Mouse (Mus musculus): ENCODE results near the gene Coq8a. TPM values are rescaled to one million over a fixed set of nuclear protein-coding genes. Genes with fewer than 3 reads are reported as not detected.

The Coq8a gene
- polyA plus RNA-seq (2016; fragmentation: Nextera tagmentation; extraction: Ambion mirVana) = 15.2 and 17.8 TPM in 2 replicates

DNA sequence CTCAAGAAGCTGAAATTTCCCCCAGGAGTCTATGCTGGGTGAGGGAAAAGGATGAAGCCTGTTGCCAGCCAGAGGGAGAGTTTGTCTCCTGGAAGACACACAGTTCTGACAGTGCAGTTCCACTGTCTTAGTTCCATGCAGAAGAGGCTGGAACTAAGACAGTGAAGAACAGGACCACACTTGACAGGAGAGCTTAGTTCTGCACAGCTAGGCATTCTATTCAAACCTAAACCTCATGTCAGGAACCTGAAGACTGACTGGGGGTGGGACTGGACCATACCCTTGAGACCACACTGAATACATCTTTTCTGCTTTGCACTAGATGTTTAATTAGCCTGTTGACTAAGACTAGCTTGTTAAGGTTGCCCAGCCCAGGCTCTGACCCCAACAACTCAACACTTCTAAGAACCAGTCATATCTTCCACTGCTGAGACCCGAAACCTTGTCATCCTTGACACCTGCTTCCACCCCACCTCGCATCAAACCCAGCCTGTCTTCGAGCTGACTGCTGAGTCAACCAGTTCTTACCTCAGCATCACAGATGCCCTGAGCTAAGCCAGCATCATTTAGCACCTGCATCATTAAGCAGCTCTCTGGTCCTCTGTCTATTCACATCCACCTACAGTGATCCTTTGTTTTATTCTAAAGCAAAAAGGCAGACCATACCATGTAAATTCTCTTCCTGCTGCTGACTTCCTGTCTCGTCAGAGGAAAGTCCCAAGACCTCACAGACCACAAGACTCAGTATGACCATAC, at the start of gene Coq8a:
Coq8a (minus strand) TSS at position 644 of the 756 bp plus-strand sequence.
- 51% methylated on average over 4 of the region's 4 CpGs for WGBS
- Histone ChIP-seq H3K27ac (ENCODE audit: poor library complexity, severe bottlenecking) (no peak within 1 kb of the TSS), H3K9me3 (replicated peaks) (no peaks in the 10 kb centered on the region), H3K4me1 (replicated peaks) (peaks cover 22% of the 10 kb centered on the region), H3K4me3 (no peak within 1 kb of the TSS), H3K9ac (no peak within 1 kb of the TSS), H3K36me3 (no peaks in the 10 kb centered on the region), H3K4me2 (no peak within 1 kb of the TSS), H3K27me3 (replicated peaks) (no peaks in the 10 kb centered on the region; the same call in 1 of the 2 replicates)
- ATAC-seq (ENCODE audit: insufficient number of reproducible peaks, low FRiP score) = no peak

DNA sequence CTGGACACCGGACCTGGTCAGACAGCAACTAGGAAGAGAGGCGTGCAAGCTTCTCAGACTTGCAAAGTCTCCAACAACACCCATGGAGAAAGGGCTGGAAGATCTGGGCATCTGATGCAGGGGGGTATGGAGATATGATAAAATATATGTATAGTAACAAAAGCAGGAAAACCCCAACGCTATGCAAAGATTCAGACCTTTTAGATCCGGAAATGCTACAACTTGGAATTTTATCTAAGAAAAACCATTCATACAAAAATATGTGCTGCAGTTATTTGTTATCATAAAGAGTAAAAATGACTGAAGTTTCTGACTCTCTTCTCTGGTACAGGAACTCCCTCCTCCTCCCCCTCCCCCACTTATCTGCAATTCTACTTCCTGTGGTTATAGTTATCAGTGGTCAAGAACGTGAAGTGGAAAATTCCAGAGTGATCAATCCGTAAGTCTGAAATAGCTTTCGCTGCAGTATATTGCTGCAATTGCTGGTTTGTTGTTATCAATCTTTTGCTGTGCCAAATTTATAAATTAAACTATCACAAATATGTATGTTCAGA, 49.3 kb upstream of the Coq8a start:
- H3K36me3 ChIP-seq = peaks cover 7% of the 10 kb centered on the region
- 32% methylated on average over 7 of the region's 7 CpGs for WGBS
- H3K9me3 ChIP-seq (replicated peaks) = no peaks in the 10 kb centered on the region
- H3K27ac ChIP-seq (ENCODE audit: poor library complexity, severe bottlenecking) = peak overlapping the region; percentile 67
- no peak for ATAC-seq (ENCODE audit: insufficient number of reproducible peaks, low FRiP score)
- no peak overlapping the region for H3K4me2 ChIP-seq
- no peak overlapping the region for H3K9ac ChIP-seq
- H3K4me1 ChIP-seq (replicated peaks) = peaks cover 61% of the 10 kb centered on the region
- no peaks in the 10 kb centered on the region for H3K27me3 ChIP-seq (replicated peaks)
- no peak overlapping the region for H3K4me3 ChIP-seq

DNA sequence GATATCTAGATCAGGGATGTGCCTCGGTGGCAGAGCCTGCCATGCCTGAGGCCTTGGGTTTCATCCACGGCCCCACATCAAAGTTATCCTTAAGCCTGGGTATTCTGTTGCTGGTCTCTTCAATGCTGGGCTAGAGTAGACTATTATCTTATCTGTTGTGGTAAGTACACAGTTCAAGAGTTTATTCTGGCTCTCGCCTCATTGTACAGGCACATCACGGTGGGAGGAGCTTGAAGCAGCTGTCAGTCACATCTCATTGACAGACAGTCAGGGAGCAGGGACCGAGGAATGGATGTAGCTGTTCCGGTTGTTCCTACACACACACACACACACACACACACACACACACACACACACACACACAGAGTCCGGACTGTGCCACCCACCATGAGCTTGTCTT, 48.5 kb upstream of the Coq8a start:
- Histone ChIP-seq H3K9me3 (replicated peaks) (no peaks in the 10 kb centered on the region), H3K9ac (no peak overlapping the region), H3K4me3 (no peak overlapping the region), H3K27me3 (replicated peaks) (no peaks in the 10 kb centered on the region), H3K4me1 (replicated peaks) (peaks cover 61% of the 10 kb centered on the region), H3K36me3 (peaks cover 10% of the 10 kb centered on the region), H3K27ac (ENCODE audit: poor library complexity, severe bottlenecking) (peak overlapping the region; percentile 67; the same call in 1 of the 2 replicates), H3K4me2 (no peak overlapping the region)
- 29% methylated on average over 7 of the region's 7 CpGs for WGBS
- 0 out of 2 replicates have a peak, but pooled peaks have one; percentile 15 for ATAC-seq (ENCODE audit: insufficient number of reproducible peaks, low FRiP score)

DNA sequence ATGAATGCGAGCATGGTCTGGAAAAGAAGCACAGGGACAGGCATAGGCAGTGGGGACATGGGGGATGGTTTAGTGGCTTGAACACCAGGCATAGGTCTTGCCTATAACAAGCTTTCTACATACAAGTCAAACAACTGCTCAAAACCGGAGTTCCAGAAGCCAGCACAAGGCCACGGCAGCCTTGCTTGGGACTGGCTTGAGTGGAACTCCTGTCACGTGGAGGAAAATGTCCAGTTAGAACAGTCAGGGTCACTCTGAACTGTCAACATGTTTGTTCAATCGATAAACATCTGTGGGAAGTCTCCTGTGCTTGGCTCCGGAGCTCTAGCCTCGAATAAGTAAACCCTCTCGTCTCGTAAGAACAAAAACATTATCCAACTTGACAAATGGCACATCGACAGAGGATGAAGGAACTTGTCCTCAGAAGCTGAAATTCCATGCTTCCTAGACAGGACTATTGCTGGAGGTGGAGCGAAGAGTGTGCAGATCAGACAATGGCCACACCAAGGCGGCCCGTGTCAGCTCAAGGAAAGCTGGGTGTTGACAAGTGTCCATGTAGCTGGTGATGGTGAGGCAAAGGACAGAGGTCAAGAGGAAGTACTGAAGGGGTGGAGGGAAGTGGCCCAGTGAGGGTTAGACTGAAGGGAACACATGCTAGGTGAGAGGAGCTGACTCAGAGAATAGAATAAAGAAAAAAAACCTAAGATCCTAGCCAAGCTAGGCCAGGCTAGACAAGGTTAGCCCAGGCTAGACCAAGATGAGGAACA, 46.5 kb upstream of the Coq8a start:
- Histone ChIP-seq H3K27me3 (replicated peaks) (no peaks in the 10 kb centered on the region), H3K27ac (ENCODE audit: poor library complexity, severe bottlenecking) (no peak overlapping the region), H3K9me3 (replicated peaks) (no peaks in the 10 kb centered on the region), H3K4me1 (replicated peaks) (peaks cover 52% of the 10 kb centered on the region), H3K36me3 (peaks cover 10% of the 10 kb centered on the region), H3K4me2 (no peak overlapping the region), H3K9ac (no peak overlapping the region), H3K4me3 (no peak overlapping the region)
- 54% methylated on average over 13 of the region's 13 CpGs for WGBS
- no peak for ATAC-seq (ENCODE audit: insufficient number of reproducible peaks, low FRiP score)

DNA sequence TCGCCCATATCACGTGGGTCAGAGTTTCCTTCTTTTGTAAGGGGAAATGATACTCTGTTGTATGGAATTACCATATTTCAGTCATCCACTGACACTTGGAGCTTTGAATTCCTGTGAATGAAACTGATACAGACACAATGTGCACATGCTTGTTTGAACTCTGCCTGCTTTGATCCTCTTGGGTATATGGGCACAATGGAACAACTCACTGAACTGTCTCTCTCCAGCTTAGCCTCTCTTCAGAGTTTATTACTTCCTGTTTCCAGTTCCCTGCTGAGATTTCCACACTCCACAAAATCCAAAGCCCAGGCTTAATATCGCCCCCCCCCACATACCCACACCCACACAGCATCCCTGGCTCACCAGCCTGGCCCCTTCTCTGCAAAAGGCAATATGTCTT, 32.3 kb upstream of the Coq8a start:
- H3K9ac ChIP-seq = no peak overlapping the region
- peaks cover 19% of the 10 kb centered on the region; the same call in 1 of the 2 replicates for H3K36me3 ChIP-seq
- H3K4me2 ChIP-seq = no peak overlapping the region
- 66% methylated on average over 3 of the region's 3 CpGs for WGBS
- H3K4me1 ChIP-seq (replicated peaks) = 0 out of 2 replicates have a peak, but pooled peaks cover under 1% of the 10 kb centered on the region
- ATAC-seq (ENCODE audit: insufficient number of reproducible peaks, low FRiP score) = no peak
- no peaks in the 10 kb centered on the region for H3K27me3 ChIP-seq (replicated peaks)
- peaks cover 6% of the 10 kb centered on the region for H3K9me3 ChIP-seq (replicated peaks)
- H3K27ac ChIP-seq (ENCODE audit: poor library complexity, severe bottlenecking) = no peak overlapping the region
- no peak overlapping the region for H3K4me3 ChIP-seq

DNA sequence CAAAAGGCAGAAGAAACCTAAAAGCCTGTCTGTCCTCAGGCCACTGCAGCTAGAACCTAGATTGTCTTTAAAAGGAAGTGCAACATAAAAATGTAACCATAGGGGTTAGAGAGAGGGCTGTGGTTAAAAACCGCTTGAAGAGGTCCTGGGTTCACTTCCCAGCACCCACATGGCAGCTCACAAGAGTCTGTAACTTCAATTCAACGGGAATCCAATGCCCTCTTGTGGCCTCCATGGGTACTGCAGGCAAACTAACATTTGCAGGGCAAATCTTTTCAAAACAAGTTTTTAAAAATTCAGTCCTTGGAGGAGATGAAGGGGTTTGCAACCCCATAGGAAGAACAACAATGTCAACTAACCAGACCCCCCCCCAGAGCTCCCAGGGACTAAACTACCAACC, 31.2 kb upstream of the Coq8a start:
- H3K36me3 ChIP-seq = peaks cover 19% of the 10 kb centered on the region; the same call in 1 of the 2 replicates
- no peaks in the 10 kb centered on the region for H3K27me3 ChIP-seq (replicated peaks)
- ATAC-seq (ENCODE audit: insufficient number of reproducible peaks, low FRiP score) = no peak
- no peak overlapping the region for H3K27ac ChIP-seq (ENCODE audit: poor library complexity, severe bottlenecking)
- 22% methylated on average over 2 of the region's 2 CpGs for WGBS
- peaks cover 6% of the 10 kb centered on the region for H3K9me3 ChIP-seq (replicated peaks)
- no peak overlapping the region for H3K4me2 ChIP-seq
- peaks cover 9% of the 10 kb centered on the region for H3K4me1 ChIP-seq (replicated peaks)
- H3K4me3 ChIP-seq = no peak overlapping the region
- no peak overlapping the region for H3K9ac ChIP-seq

DNA sequence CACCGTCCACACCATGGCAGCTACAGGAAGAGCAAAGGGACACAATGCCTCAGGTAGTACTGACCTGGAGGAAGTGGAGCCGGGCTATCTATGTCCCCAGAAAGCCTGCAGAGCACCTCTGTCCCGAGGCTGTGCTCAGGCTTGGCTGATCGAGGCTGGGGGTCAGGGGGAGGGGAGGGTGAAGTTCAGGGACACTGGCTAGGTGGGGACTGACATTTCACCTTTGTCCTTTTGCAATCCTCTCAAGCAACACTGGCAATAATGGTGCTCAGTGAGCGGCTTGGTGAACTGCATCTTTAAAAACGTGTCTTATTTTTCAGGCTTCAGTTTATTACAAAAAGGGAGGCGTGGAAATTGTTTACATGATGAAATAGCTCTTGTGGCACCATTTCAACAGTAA, 30.5 kb upstream of the Coq8a start:
- Histone ChIP-seq H3K27ac (ENCODE audit: poor library complexity, severe bottlenecking) (no peak overlapping the region), H3K4me1 (replicated peaks) (peaks cover 10% of the 10 kb centered on the region), H3K4me3 (no peak overlapping the region), H3K27me3 (replicated peaks) (no peaks in the 10 kb centered on the region), H3K4me2 (no peak overlapping the region), H3K9ac (no peak overlapping the region), H3K36me3 (peaks cover 15% of the 10 kb centered on the region; the same call in 1 of the 2 replicates), H3K9me3 (replicated peaks) (peaks cover 6% of the 10 kb centered on the region)
- 73% methylated on average over 7 of the region's 7 CpGs for WGBS
- ATAC-seq (ENCODE audit: insufficient number of reproducible peaks, low FRiP score) = no peak

DNA sequence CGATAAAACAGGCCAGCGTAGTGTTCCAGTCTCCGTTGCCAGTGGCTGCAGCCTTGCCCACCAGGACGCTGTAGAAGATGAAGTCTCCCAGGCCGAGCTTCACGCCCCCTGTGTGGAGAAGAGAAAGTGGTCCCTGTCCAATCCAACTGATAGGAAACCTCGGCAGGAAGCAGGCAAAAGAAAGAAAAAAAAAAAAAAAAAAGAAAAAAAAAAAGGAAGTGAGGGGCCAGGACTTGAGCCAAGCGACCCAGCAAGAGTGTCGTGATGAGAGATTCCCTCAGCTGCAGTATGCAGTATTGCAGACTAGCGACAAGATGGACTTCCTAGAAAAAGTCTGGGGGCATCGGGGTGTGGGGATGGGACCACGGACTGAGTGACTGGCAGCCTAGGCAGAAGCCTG, 29.5 kb upstream of the Coq8a start:
- H3K4me3 ChIP-seq = no peak overlapping the region
- H3K27me3 ChIP-seq (replicated peaks) = no peaks in the 10 kb centered on the region
- H3K36me3 ChIP-seq = 0 out of 2 replicates have a peak, but pooled peaks cover 9% of the 10 kb centered on the region
- no peak for ATAC-seq (ENCODE audit: insufficient number of reproducible peaks, low FRiP score)
- H3K9ac ChIP-seq = no peak overlapping the region
- H3K4me2 ChIP-seq = no peak overlapping the region
- peaks cover 6% of the 10 kb centered on the region for H3K9me3 ChIP-seq (replicated peaks)
- 71% methylated on average over 12 of the region's 12 CpGs for WGBS
- H3K27ac ChIP-seq (ENCODE audit: poor library complexity, severe bottlenecking) = no peak overlapping the region
- H3K4me1 ChIP-seq (replicated peaks) = peaks cover 10% of the 10 kb centered on the region

DNA sequence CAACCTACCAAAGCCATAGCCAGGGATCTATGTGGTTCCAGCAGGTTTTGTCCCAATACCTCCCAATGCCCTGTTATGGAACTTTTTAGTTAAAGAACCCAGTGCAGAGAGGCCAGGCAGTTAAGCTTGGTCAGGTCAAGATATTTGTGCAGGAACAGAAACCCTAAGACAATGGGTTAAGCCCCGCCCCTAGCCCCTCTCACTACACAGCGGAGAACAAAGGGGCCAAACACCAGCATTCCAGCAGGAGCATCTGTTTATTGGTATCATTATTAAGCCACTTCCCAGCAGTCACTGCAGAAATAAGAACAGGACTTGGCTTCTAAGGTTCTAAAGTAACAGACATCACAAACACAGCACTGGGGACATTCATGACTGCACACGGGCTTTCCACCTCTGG, 27.4 kb upstream of the Coq8a start:
- no peak for ATAC-seq (ENCODE audit: insufficient number of reproducible peaks, low FRiP score)
- H3K9ac ChIP-seq = no peak overlapping the region
- H3K27ac ChIP-seq (ENCODE audit: poor library complexity, severe bottlenecking) = 0 out of 2 replicates have a peak overlapping the region, but pooled peaks have one; percentile 46
- no peak overlapping the region; the same call in 1 of the 2 replicates for H3K4me3 ChIP-seq
- H3K4me2 ChIP-seq = peak overlapping the region; percentile 75
- H3K9me3 ChIP-seq (replicated peaks) = peaks cover 6% of the 10 kb centered on the region
- 0 out of 2 replicates have a peak, but pooled peaks cover 8% of the 10 kb centered on the region for H3K36me3 ChIP-seq
- peaks cover 10% of the 10 kb centered on the region for H3K4me1 ChIP-seq (replicated peaks)
- 0 out of 2 replicates have a peak, but pooled peaks cover 7% of the 10 kb centered on the region for H3K27me3 ChIP-seq (replicated peaks)
- 78% methylated on average over 3 of the region's 3 CpGs for WGBS

DNA sequence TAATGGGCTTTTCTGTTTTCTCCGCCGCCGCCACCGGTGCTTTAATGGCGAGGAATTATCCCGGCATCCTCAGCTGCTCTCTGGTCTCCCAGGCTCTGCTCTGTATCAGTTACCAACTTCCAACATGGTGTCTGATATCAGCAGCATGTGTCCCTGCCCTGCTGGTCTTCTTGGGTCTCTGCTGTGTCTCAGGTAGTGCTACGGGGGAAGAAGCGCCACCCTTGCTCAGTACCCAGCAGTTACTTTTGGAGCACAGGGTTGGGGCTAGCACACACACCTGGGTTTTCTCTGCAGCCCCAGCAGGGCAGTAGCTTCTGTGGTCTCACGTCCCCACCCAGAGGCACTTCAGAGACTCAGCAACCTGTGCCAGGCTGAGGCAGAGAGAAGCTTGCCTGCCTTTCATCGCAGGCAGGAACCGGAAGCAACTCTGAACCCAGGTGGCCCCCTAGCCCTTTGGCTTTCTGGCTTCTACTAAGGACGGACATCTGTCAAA, 26.9 kb upstream of the Coq8a start:
- peak overlapping the region; percentile 75 for H3K4me2 ChIP-seq
- 7% methylated on average over 12 of the region's 12 CpGs for WGBS
- 0 out of 2 replicates have a peak, but pooled peaks cover 8% of the 10 kb centered on the region for H3K36me3 ChIP-seq
- H3K4me3 ChIP-seq = peak overlapping the region; percentile 53
- H3K9me3 ChIP-seq (replicated peaks) = peaks cover 6% of the 10 kb centered on the region
- H3K27me3 ChIP-seq (replicated peaks) = 0 out of 2 replicates have a peak, but pooled peaks cover 7% of the 10 kb centered on the region
- H3K27ac ChIP-seq (ENCODE audit: poor library complexity, severe bottlenecking) = peak overlapping the region; percentile 46; the same call in 1 of the 2 replicates
- peak overlapping the region; percentile 44 for H3K9ac ChIP-seq
- peak; percentile 45 for ATAC-seq (ENCODE audit: insufficient number of reproducible peaks, low FRiP score)
- H3K4me1 ChIP-seq (replicated peaks) = peaks cover 10% of the 10 kb centered on the region

Data from heart, embryonic 12.5 days (tissue).